In genomic region chr7:126236794-126237192, GRCm38 (mm10) we compare ENCODE assay signal across 13 mouse cellular contexts. TPM values are rescaled to one million over a fixed set of nuclear protein-coding genes. Genes with fewer than 3 reads are reported as not detected.
DNase-seq lines count a peak whose midpoint lies in the region; ATAC-seq lines count a peak whose summit lies in the region.
"Had no signal": no experiment of that assay in that cellular context is flagged by ENCODE, and none has a peak within 500 bp of the region (broad histone marks: within the 10 kb centered on the region; RNA-seq: fewer than 3 reads in every experiment).

No protein-coding gene starts in this region.

- no peaks in the 10 kb centered on the region for H3K36me3 ChIP-seq in midbrain, embryonic 15.5 days (replicated peaks)
- H3K36me3 ChIP-seq: lung, embryonic 15.5 days; midbrain, embryonic 12.5 days had no signal

- 82% methylated on average over 5 of the region's 5 CpGs for WGBS in midbrain, embryonic 15.5 days

- ATAC-seq in midbrain, embryonic 15.5 days (replicated peaks), result no peak
- ATAC-seq: activated CD4-positive, CD25-positive, alpha-beta regulatory T cell, adult 4 months; intestine, postnatal 0 days had no signal

- intact Hi-C loops in left cerebral cortex, postnatal 36 days (cut with DNase I), result no loop called here

- peak; percentile 68 for DNase-seq in layer of hippocampus, adult 9-11 months
- no peak for DNase-seq in layer of hippocampus, adult 11-12 months (ENCODE audit: low spot score)
- DNase-seq in frontal cortex, postnatal 36 days (ENCODE audit: low spot score in 2 of 2), result peak; percentile 37 to 65
- DNase-seq in left cerebral cortex, postnatal 36 days (ENCODE audit: low spot score in 2 of 2), result peak; percentile 42 to 57
- peak; percentile 49 to 74 for DNase-seq in right cerebral cortex, postnatal 10 days (ENCODE audit: low spot score in 2 of 2)
- DNase-seq in ovary, postnatal 14 days (ENCODE audit: low spot score), result no peak
- DNase-seq: cerebellum, postnatal 25 days; layer of hippocampus, postnatal 36 days had no signal

- no peaks in the 10 kb centered on the region for H3K9me3 ChIP-seq in midbrain, embryonic 15.5 days
- H3K9me3 ChIP-seq: lung, embryonic 15.5 days; midbrain, embryonic 12.5 days had no signal

- H3K27me3 ChIP-seq in midbrain, embryonic 15.5 days (replicated peaks), result no peaks in the 10 kb centered on the region
- H3K27me3 ChIP-seq: lung, embryonic 15.5 days; midbrain, embryonic 12.5 days had no signal

- H3K4me3 ChIP-seq in midbrain, embryonic 15.5 days, result no peak overlapping the region
- H3K4me3 ChIP-seq: lung, embryonic 15.5 days; midbrain, embryonic 12.5 days had no signal

- H3K27ac ChIP-seq in midbrain, embryonic 15.5 days, result no peak overlapping the region
- H3K27ac ChIP-seq: lung, embryonic 15.5 days; midbrain, embryonic 12.5 days had no signal

- H3K4me1 ChIP-seq in midbrain, embryonic 15.5 days, result no peaks in the 10 kb centered on the region
- H3K4me1 ChIP-seq: lung, embryonic 15.5 days; midbrain, embryonic 12.5 days had no signal

- H3K9ac ChIP-seq in midbrain, embryonic 15.5 days, result no peak overlapping the region
- H3K9ac ChIP-seq: lung, embryonic 15.5 days; midbrain, embryonic 12.5 days had no signal

- no peak overlapping the region for H3K4me2 ChIP-seq in midbrain, embryonic 15.5 days
- H3K4me2 ChIP-seq: lung, embryonic 15.5 days; midbrain, embryonic 12.5 days had no signal

RNA-seq across cellular contexts. Expression of gene Sbk1, which starts 35.6 kb away (rescaled TPM):
- 10 to 100 TPM; 65.2 to 69.9 TPM for total RNA-seq in left cerebral cortex, postnatal 36 days (2021)
- polyA plus RNA-seq in midbrain, embryonic 15.5 days (2015; fragmentation: Nextera tagmentation; extraction: Ambion mirVana), result 333 and 359 TPM in 2 replicates

RNA-seq across cellular contexts. Expression of gene Xpo6, which starts 36.5 kb away (rescaled TPM):
- 10 to 100 TPM; 91.6 to 99.2 TPM for total RNA-seq in left cerebral cortex, postnatal 36 days (2021)
- polyA plus RNA-seq in midbrain, embryonic 15.5 days (2015; fragmentation: Nextera tagmentation; extraction: Ambion mirVana), result 55.7 and 55.9 TPM in 2 replicates

Comparison
In these comparisons a context has a peak if more than half of its experiments do, and no peak if none do; other contexts are left out.
1. DNase-seq: peak in layer of hippocampus, adult 9-11 months (single experiment), frontal cortex, postnatal 36 days (2 of 2), left cerebral cortex, postnatal 36 days (2 of 2) and right cerebral cortex, postnatal 10 days (2 of 2); none in layer of hippocampus, adult 11-12 months (single experiment) and ovary, postnatal 14 days (single experiment).